Mouse (Mus musculus) midbrain, embryonic 13.5 days (tissue): Measurements from ENCODE around the gene Adcyap1r1. TPM values are rescaled to one million over a fixed set of nuclear protein-coding genes. Genes with fewer than 3 reads are reported as not detected.

Source experiments
- ATAC-seq: fragments of 200-750 bp; cut with Nextera tagmentation; 2 replicates; pipeline ENCODE4 v1.8.0; 2017; ENCODE audit warnings: mild to moderate bottlenecking, moderate TSS enrichment, moderate library complexity
- H3K27ac ChIP-seq: fragments of 300-500 bp; sonication (generic); 2 replicates; pipeline ENCODE4 v1.5.1; 2015; ENCODE audit warnings: inconsistent platforms, mild to moderate bottlenecking, moderate library complexity
- H3K27me3 ChIP-seq: fragments of 300-500 bp; sonication (generic); 2 replicates; pipeline ENCODE4 v1.6.1; 2015; ENCODE audit warnings: mild to moderate bottlenecking, inconsistent platforms
- H3K36me3 ChIP-seq: fragments of 300-500 bp; sonication (generic); 2 replicates; pipeline ENCODE4 v1.6.1; 2015; ENCODE audit warnings: mild to moderate bottlenecking, inconsistent platforms
- H3K4me1 ChIP-seq: fragments of 300-500 bp; sonication (generic); replicated peaks from 2 replicates; pipeline ENCODE4 v1.6.1; 2015; ENCODE audit warnings: inconsistent platforms
- H3K4me2 ChIP-seq: fragments of 300-500 bp; sonication (generic); replicated peaks from 2 replicates; pipeline ENCODE4 v1.6.1; 2015; ENCODE audit warnings: moderate library complexity, mild to moderate bottlenecking, inconsistent platforms
- H3K4me3 ChIP-seq: fragments of 300-500 bp; sonication (generic); replicated peaks from 2 replicates; pipeline ENCODE4 v1.5.1; 2015; ENCODE audit warnings: mild to moderate bottlenecking, inconsistent platforms
- H3K9ac ChIP-seq: fragments of 300-500 bp; sonication (generic); replicated peaks from 2 replicates; pipeline ENCODE4 v1.6.1; 2015; ENCODE audit warnings: mild to moderate bottlenecking, inconsistent platforms
- H3K9me3 ChIP-seq: fragments of 300-500 bp; sonication (generic); 2 replicates; pipeline ENCODE4 v1.6.1; 2016; ENCODE audit warnings: mild to moderate bottlenecking, inconsistent platforms
- WGBS: fragments of 180-500 bp; shearing (Covaris S2); methylation state at CpG from one replicate; pipeline ENCODE4 v1.1.7; 2015; 5-methylcytosine and 5-hydroxymethylcytosine counted together
- polyA plus RNA-seq: library from polyadenylated mRNA; unstranded; fragments of >200 nt; fragmentation: Nextera tagmentation; extraction: Ambion mirVana; gene quantifications from 2 replicates; pipeline ENCODE4 v1.2.1, GENCODE M21; 2015

The Adcyap1r1 gene
- 31.3 and 33.5 TPM in 2 replicates for polyA plus RNA-seq

GRCm38 (mm10) chr6:55451771-55452371 is at the start of gene Adcyap1r1:
TSS of gene Adcyap1r1 (plus strand) at chr6:55451978.
- ATAC-seq, result peak; percentile 95
- no peaks in the 10 kb centered on the region for H3K9me3 ChIP-seq
- peak within 1 kb of the TSS; percentile 91 for H3K4me2 ChIP-seq
- H3K4me1 ChIP-seq, result peaks cover 63% of the 10 kb centered on the region
- peak within 1 kb of the TSS; percentile 92 for H3K9ac ChIP-seq
- WGBS, result under 1% methylated on average over 58 of the region's 58 CpGs
- peaks cover 6% of the 10 kb centered on the region for H3K27me3 ChIP-seq
- H3K4me3 ChIP-seq, result peak within 1 kb of the TSS; percentile 81
- H3K27ac ChIP-seq, result peak within 1 kb of the TSS; percentile 88
- H3K36me3 ChIP-seq, result no peaks in the 10 kb centered on the region

GRCm38 (mm10) chr6:55402041-55402776 is 49.6 kb upstream of the Adcyap1r1 start:
- H3K4me1 ChIP-seq, result peaks cover 12% of the 10 kb centered on the region; the same call in 1 of the 2 replicates
- H3K9ac ChIP-seq, result no peak overlapping the region
- no peak overlapping the region for H3K4me2 ChIP-seq
- H3K36me3 ChIP-seq, result no peaks in the 10 kb centered on the region
- no peak overlapping the region for H3K4me3 ChIP-seq
- no peaks in the 10 kb centered on the region for H3K9me3 ChIP-seq
- no peak for ATAC-seq
- no peaks in the 10 kb centered on the region for H3K27me3 ChIP-seq
- H3K27ac ChIP-seq, result no peak overlapping the region
- WGBS, result 75% methylated on average over 9 of the region's 9 CpGs

- H3K27ac ChIP-seq, result no peak overlapping the region
- ATAC-seq, result no peak
- H3K4me2 ChIP-seq, result no peak overlapping the region
- no peaks in the 10 kb centered on the region for H3K27me3 ChIP-seq
- H3K9ac ChIP-seq, result no peak overlapping the region
- no peak overlapping the region for H3K4me3 ChIP-seq
- no peaks in the 10 kb centered on the region for H3K9me3 ChIP-seq
- 80% methylated on average over 9 of the region's 9 CpGs for whole genome bisulfite sequencing
- no peaks in the 10 kb centered on the region for H3K36me3 ChIP-seq
- peaks cover 12% of the 10 kb centered on the region; the same call in 1 of the 2 replicates for H3K4me1 ChIP-seq
Observed at GRCm38 (mm10) chr6:55403411-55404309, 48.1 kb upstream of the Adcyap1r1 start.

- Histone ChIP-seq H3K4me1 (peaks cover 5% of the 10 kb centered on the region; the same call in 1 of the 2 replicates), H3K27me3 (no peaks in the 10 kb centered on the region), H3K9me3 (no peaks in the 10 kb centered on the region), H3K9ac (no peak overlapping the region), H3K27ac (no peak overlapping the region), H3K36me3 (no peaks in the 10 kb centered on the region), H3K4me2 (no peak overlapping the region), H3K4me3 (no peak overlapping the region)
- no peak for ATAC-seq
- 84% methylated on average over 5 of the region's 5 CpGs for WGBS
Observed at GRCm38 (mm10) chr6:55404421-55404990, 47.3 kb upstream of the Adcyap1r1 start.

- H3K36me3 ChIP-seq, result no peaks in the 10 kb centered on the region
- H3K4me1 ChIP-seq, result peaks cover 8% of the 10 kb centered on the region; the same call in 1 of the 2 replicates
- no peak overlapping the region for H3K4me2 ChIP-seq
- no peaks in the 10 kb centered on the region for H3K9me3 ChIP-seq
- no peak overlapping the region for H3K27ac ChIP-seq
- H3K9ac ChIP-seq, result no peak overlapping the region
- no peak for ATAC-seq
- H3K27me3 ChIP-seq, result no peaks in the 10 kb centered on the region
- H3K4me3 ChIP-seq, result no peak overlapping the region
- WGBS, result 91% methylated on average over 4 of the region's 4 CpGs
Observed at GRCm38 (mm10) chr6:55407345-55407744, 44.4 kb upstream of the Adcyap1r1 start.

GRCm38 (mm10) chr6:55410119-55410775 is 41.5 kb upstream of the Adcyap1r1 start:
- ATAC-seq, result 0 out of 2 replicates have a peak, but pooled peaks have one; percentile 17

GRCm38 (mm10) chr6:55410977-55411376 is 40.8 kb upstream of the Adcyap1r1 start:
- H3K36me3 ChIP-seq, result no peaks in the 10 kb centered on the region
- ATAC-seq, result no peak
- H3K4me2 ChIP-seq, result no peak overlapping the region
- peaks cover 14% of the 10 kb centered on the region; the same call in 1 of the 2 replicates for H3K4me1 ChIP-seq
- no peak overlapping the region for H3K27ac ChIP-seq
- no peaks in the 10 kb centered on the region for H3K27me3 ChIP-seq
- no peaks in the 10 kb centered on the region for H3K9me3 ChIP-seq
- no peak overlapping the region for H3K9ac ChIP-seq
- 86% methylated on average over 5 of the region's 5 CpGs for WGBS
- no peak overlapping the region for H3K4me3 ChIP-seq

More at GRCm38 (mm10) chr6:55410119-55410775, 41.5 kb upstream of the Adcyap1r1 start:
- H3K4me2 ChIP-seq, result no peak overlapping the region
- no peaks in the 10 kb centered on the region for H3K9me3 ChIP-seq
- no peak overlapping the region for H3K9ac ChIP-seq
- no peaks in the 10 kb centered on the region for H3K27me3 ChIP-seq
- no peaks in the 10 kb centered on the region for H3K36me3 ChIP-seq
- 60% methylated on average over 7 of the region's 7 CpGs for WGBS
- peaks cover 8% of the 10 kb centered on the region; the same call in 1 of the 2 replicates for H3K4me1 ChIP-seq
- no peak overlapping the region for H3K4me3 ChIP-seq
- no peak overlapping the region for H3K27ac ChIP-seq

- Histone ChIP-seq H3K9ac (no peak overlapping the region), H3K27ac (no peak overlapping the region), H3K4me2 (no peak overlapping the region), H3K9me3 (no peaks in the 10 kb centered on the region), H3K27me3 (peaks cover 5% of the 10 kb centered on the region; the same call in 1 of the 2 replicates), H3K4me1 (peaks cover 26% of the 10 kb centered on the region), H3K4me3 (no peak overlapping the region), H3K36me3 (no peaks in the 10 kb centered on the region)
- WGBS, result 42% methylated on average over 5 of the region's 5 CpGs
- peak; percentile 59; the same call in 1 of the 2 replicates for ATAC-seq
Observed at GRCm38 (mm10) chr6:55416202-55416601, 35.6 kb upstream of the Adcyap1r1 start.

- no peak for ATAC-seq
- H3K4me1 ChIP-seq, result peaks cover 31% of the 10 kb centered on the region
- no peak overlapping the region for H3K9ac ChIP-seq
- no peaks in the 10 kb centered on the region for H3K36me3 ChIP-seq
- H3K4me2 ChIP-seq, result no peak overlapping the region
- peaks cover 7% of the 10 kb centered on the region; the same call in 1 of the 2 replicates for H3K27me3 ChIP-seq
- H3K27ac ChIP-seq, result no peak overlapping the region
- 63% methylated on average over 2 of the region's 2 CpGs for WGBS
- no peak overlapping the region for H3K4me3 ChIP-seq
- H3K9me3 ChIP-seq, result no peaks in the 10 kb centered on the region
Observed at GRCm38 (mm10) chr6:55418746-55419410, 32.9 kb upstream of the Adcyap1r1 start.

GRCm38 (mm10) chr6:55420411-55420810 is 31.4 kb upstream of the Adcyap1r1 start:
- Histone ChIP-seq H3K4me3 (no peak overlapping the region), H3K4me1 (peaks cover 31% of the 10 kb centered on the region), H3K4me2 (no peak overlapping the region), H3K9me3 (no peaks in the 10 kb centered on the region), H3K27ac (peak overlapping the region; percentile 76), H3K27me3 (peaks cover 7% of the 10 kb centered on the region; the same call in 1 of the 2 replicates), H3K36me3 (no peaks in the 10 kb centered on the region), H3K9ac (no peak overlapping the region)
- WGBS, result 84% methylated on average over 3 of the region's 3 CpGs
- 0 out of 2 replicates have a peak, but pooled peaks have one; percentile 16 for ATAC-seq
